In the genomic region with DNA sequence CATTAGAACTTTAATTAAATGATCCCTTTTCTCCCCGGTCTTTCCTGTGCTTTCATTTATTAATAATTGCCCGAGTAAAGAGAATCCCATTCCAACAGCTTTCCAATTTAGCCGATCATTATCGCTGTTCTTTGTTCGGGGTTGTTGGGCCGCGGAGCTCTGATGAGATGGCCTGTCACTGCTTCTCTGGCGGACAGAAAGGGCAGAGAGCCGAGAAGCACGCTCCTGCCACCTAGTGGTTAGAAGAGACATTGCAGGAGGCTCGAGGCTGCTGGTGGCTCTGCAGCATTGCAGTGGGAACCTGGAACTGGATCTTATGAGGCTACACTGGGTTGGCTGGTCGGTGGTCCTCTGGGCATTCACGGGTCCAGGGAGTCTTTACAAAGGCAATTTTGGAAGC, we compare ENCODE assay signal across 8 mouse cellular contexts. TPM values are rescaled to one million over a fixed set of nuclear protein-coding genes. Genes with fewer than 3 reads are reported as not detected.
DNase-seq lines count a peak whose midpoint lies in the region; ATAC-seq lines count a peak whose summit lies in the region.

No protein-coding gene starts in this region.

- peak; percentile 97 for ATAC-seq in common myeloid progenitor, adult 5-6 weeks (replicated peaks; ENCODE audit: low read depth, poor library complexity, severe bottlenecking)
- peak; percentile 94 for ATAC-seq in inflammation-experienced regulatory T-cells, adult 6 months
- peak; percentile 95 for ATAC-seq in megakaryocyte-erythroid progenitor cell, adult 5-6 weeks (replicated peaks; ENCODE audit: low FRiP score, low TSS enrichment, poor library complexity, severe bottlenecking)

- DNase-seq in WW6 (ENCODE audit: low read depth, low spot score): peak; percentile 50
- DNase-seq in gastrocnemius, postnatal 10 days: peak; percentile 71
- DNase-seq in left cerebral cortex, adult 9 months (ENCODE audit: low spot score in 2 of 2): peak; percentile 55 to 87
- peak; percentile 66 for DNase-seq in right cerebral cortex, postnatal 14 days
- DNase-seq in urinary bladder, postnatal 25 days (ENCODE audit: low spot score): peak; percentile 72

RNA-seq across cellular contexts. Expression of a gene that starts 13.4 kb away (rescaled TPM):
- total RNA-seq in common myeloid progenitor, adult 5-6 weeks (2017): not detected in 2 replicates
- total RNA-seq in gastrocnemius, postnatal 10 days (2021): not detected
- polyA plus RNA-seq in inflammation-experienced regulatory T-cells, adult 6 months (2017; shearing (Covaris generic)): not detected
- total RNA-seq in megakaryocyte-erythroid progenitor cell, adult 5-6 weeks (2014; fragmentation: Nextera tagmentation): not detected in 2 replicates
- total RNA-seq in megakaryocyte-erythroid progenitor cell, adult 5-6 weeks (2017): not detected in 2 replicates

RNA-seq across cellular contexts. Expression of a gene that starts 51.3 kb away (rescaled TPM):
- total RNA-seq in common myeloid progenitor, adult 5-6 weeks (2017): not detected in 2 replicates
- under 1 TPM; 0.09 to 0.38 TPM for total RNA-seq in gastrocnemius, postnatal 10 days (2021)
- not detected for polyA plus RNA-seq in inflammation-experienced regulatory T-cells, adult 6 months (2017; shearing (Covaris generic))
- total RNA-seq in megakaryocyte-erythroid progenitor cell, adult 5-6 weeks (2014; fragmentation: Nextera tagmentation): not detected in 2 replicates
- not detected in 2 replicates for total RNA-seq in megakaryocyte-erythroid progenitor cell, adult 5-6 weeks (2017)

Comparison
In these comparisons a context has a peak if more than half of its experiments do, and no peak if none do; other contexts are left out.
1. Peak in every context shown above with its lines: DNase-seq and ATAC-seq.